Mouse (Mus musculus) testis, adult 2 months (tissue): ENCODE measurements around the gene Trem1.

ENCODE experiments used
- CTCF ChIP-seq: fragments of 200-500 bp; IDR thresholded peaks from 2 replicates; pipeline ENCODE4 v1.5.1; 2012; ENCODE audit warnings: low read depth, mild to moderate bottlenecking, inconsistent platforms, low read length, moderate library complexity; ENCODE audit not compliant: control insufficient read depth, insufficient read depth, insufficient replicate concordance
- POLR2A ChIP-seq: fragments of 200-500 bp; IDR thresholded peaks from 2 replicates; pipeline ENCODE4 v1.6.1; 2012; ENCODE audit warnings: low read depth, mild to moderate bottlenecking, inconsistent platforms, low read length, moderate library complexity; ENCODE audit not compliant: control insufficient read depth

GRCm38 (mm10) chr17:48274885-48275284, 42.3 kb downstream of the Trem1 start:
- TF ChIP-seq CTCF (peak; percentile 29; the same call in 1 of the 2 replicates), POLR2A (no peak)
